Mouse (Mus musculus): ENCODE results near the gene Rbbp4. TPM values are rescaled to one million over a fixed set of nuclear protein-coding genes. Genes with fewer than 3 reads are reported as not detected.

Gene Rbbp4
- polyA plus RNA-seq (2015; fragmentation: Nextera tagmentation; extraction: Ambion mirVana), result 388 and 437 TPM in 2 replicates

GRCm38 (mm10) chr4:129335216-129336074 is at the start of gene Rbbp4, which contains the start of gene Zbtb8os:
Rbbp4 (minus strand) TSS chr4:129335370.
Zbtb8os (plus strand) TSS chr4:129335695.
- Histone ChIP-seq H3K36me3 (ENCODE audit: control insufficient read depth, insufficient read depth) (no peaks in the 10 kb centered on the region), H3K4me1 (replicated peaks; ENCODE audit: control insufficient read depth, insufficient read depth, low read length) (peaks cover 31% of the 10 kb centered on the region), H3K4me2 (ENCODE audit: low read length) (peak within 1 kb of the TSS; percentile 76), H3K9me3 (ENCODE audit: control insufficient read depth, low read length) (no peaks in the 10 kb centered on the region), H3K4me3 (replicated peaks; ENCODE audit: low read length) (peak within 1 kb of the TSS; percentile 82), H3K27me3 (replicated peaks; ENCODE audit: control insufficient read depth, insufficient read depth, low read length) (no peaks in the 10 kb centered on the region), H3K27ac (ENCODE audit: low read length) (peak within 1 kb of the TSS; percentile 98), H3K9ac (replicated peaks; ENCODE audit: low read depth, low read length) (peak within 1 kb of the TSS; percentile 88)
- WGBS, result under 1% methylated on average over 73 of the region's 73 CpGs
- ATAC-seq, result peak; percentile 98

- ATAC-seq, result no peak
These were observed 49.3 kb upstream of the Rbbp4 start for GRCm38 (mm10) chr4:129384440-129384839.

GRCm38 (mm10) chr4:129383586-129383985 is 48.4 kb upstream of the Rbbp4 start:
- 93% methylated on average over 3 of the region's 3 CpGs for WGBS
- Histone ChIP-seq H3K4me2 (ENCODE audit: low read length) (no peak overlapping the region), H3K27ac (ENCODE audit: low read length) (no peak overlapping the region), H3K9ac (replicated peaks; ENCODE audit: low read depth, low read length) (no peak overlapping the region), H3K36me3 (ENCODE audit: control insufficient read depth, insufficient read depth) (no peaks in the 10 kb centered on the region), H3K9me3 (ENCODE audit: control insufficient read depth, low read length) (no peaks in the 10 kb centered on the region), H3K4me3 (replicated peaks; ENCODE audit: low read length) (no peak overlapping the region), H3K27me3 (replicated peaks; ENCODE audit: control insufficient read depth, insufficient read depth, low read length) (peaks cover 2% of the 10 kb centered on the region; the same call in 1 of the 2 replicates), H3K4me1 (replicated peaks; ENCODE audit: control insufficient read depth, insufficient read depth, low read length) (no peaks in the 10 kb centered on the region)
- ATAC-seq, result no peak

More at GRCm38 (mm10) chr4:129384440-129384839, 49.3 kb upstream of the Rbbp4 start:
- Histone ChIP-seq H3K4me3 (replicated peaks; ENCODE audit: low read length) (no peak overlapping the region), H3K27me3 (replicated peaks; ENCODE audit: control insufficient read depth, insufficient read depth, low read length) (no peaks in the 10 kb centered on the region; the same call in 1 of the 2 replicates), H3K27ac (ENCODE audit: low read length) (no peak overlapping the region), H3K4me2 (ENCODE audit: low read length) (no peak overlapping the region), H3K4me1 (replicated peaks; ENCODE audit: control insufficient read depth, insufficient read depth, low read length) (no peaks in the 10 kb centered on the region), H3K9me3 (ENCODE audit: control insufficient read depth, low read length) (no peaks in the 10 kb centered on the region), H3K9ac (replicated peaks; ENCODE audit: low read depth, low read length) (no peak overlapping the region), H3K36me3 (ENCODE audit: control insufficient read depth, insufficient read depth) (no peaks in the 10 kb centered on the region)
- WGBS, result 42% methylated on average over 6 of the region's 6 CpGs

- no peak overlapping the region for H3K9ac ChIP-seq (replicated peaks; ENCODE audit: low read depth, low read length)
- H3K36me3 ChIP-seq (ENCODE audit: control insufficient read depth, insufficient read depth), result no peaks in the 10 kb centered on the region
- H3K27me3 ChIP-seq (replicated peaks; ENCODE audit: control insufficient read depth, insufficient read depth, low read length), result peaks cover 2% of the 10 kb centered on the region; the same call in 1 of the 2 replicates
- H3K27ac ChIP-seq (ENCODE audit: low read length), result no peak overlapping the region
- H3K9me3 ChIP-seq (ENCODE audit: control insufficient read depth, low read length), result no peaks in the 10 kb centered on the region
- H3K4me1 ChIP-seq (replicated peaks; ENCODE audit: control insufficient read depth, insufficient read depth, low read length), result peaks cover 5% of the 10 kb centered on the region; the same call in 1 of the 2 replicates
- WGBS, result 97% methylated on average over 2 of the region's 2 CpGs
- H3K4me3 ChIP-seq (replicated peaks; ENCODE audit: low read length), result no peak overlapping the region
- no peak for ATAC-seq
- no peak overlapping the region for H3K4me2 ChIP-seq (ENCODE audit: low read length)
These were observed 47.3 kb upstream of the Rbbp4 start for GRCm38 (mm10) chr4:129382488-129382887.

- Histone ChIP-seq H3K27ac (ENCODE audit: low read length) (no peak overlapping the region), H3K4me3 (replicated peaks; ENCODE audit: low read length) (no peak overlapping the region), H3K9me3 (ENCODE audit: control insufficient read depth, low read length) (no peaks in the 10 kb centered on the region), H3K4me2 (ENCODE audit: low read length) (no peak overlapping the region), H3K27me3 (replicated peaks; ENCODE audit: control insufficient read depth, insufficient read depth, low read length) (peaks cover 2% of the 10 kb centered on the region; the same call in 1 of the 2 replicates), H3K4me1 (replicated peaks; ENCODE audit: control insufficient read depth, insufficient read depth, low read length) (peaks cover 5% of the 10 kb centered on the region; the same call in 1 of the 2 replicates), H3K36me3 (ENCODE audit: control insufficient read depth, insufficient read depth) (no peaks in the 10 kb centered on the region), H3K9ac (replicated peaks; ENCODE audit: low read depth, low read length) (no peak overlapping the region)
- 91% methylated on average over 9 of the region's 9 CpGs for WGBS
- ATAC-seq, result no peak
These were observed 46.9 kb upstream of the Rbbp4 start for GRCm38 (mm10) chr4:129382029-129382428.

GRCm38 (mm10) chr4:129381148-129381547 is 46.0 kb upstream of the Rbbp4 start:
- H3K9ac ChIP-seq (replicated peaks; ENCODE audit: low read depth, low read length), result no peak overlapping the region
- no peak for ATAC-seq
- no peaks in the 10 kb centered on the region for H3K9me3 ChIP-seq (ENCODE audit: control insufficient read depth, low read length)
- WGBS, result 82% methylated on average over 8 of the region's 8 CpGs
- H3K36me3 ChIP-seq (ENCODE audit: control insufficient read depth, insufficient read depth), result no peaks in the 10 kb centered on the region
- H3K4me3 ChIP-seq (replicated peaks; ENCODE audit: low read length), result no peak overlapping the region
- no peak overlapping the region for H3K4me2 ChIP-seq (ENCODE audit: low read length)
- H3K27me3 ChIP-seq (replicated peaks; ENCODE audit: control insufficient read depth, insufficient read depth, low read length), result peaks cover 2% of the 10 kb centered on the region; the same call in 1 of the 2 replicates
- no peak overlapping the region for H3K27ac ChIP-seq (ENCODE audit: low read length)
- H3K4me1 ChIP-seq (replicated peaks; ENCODE audit: control insufficient read depth, insufficient read depth, low read length), result peaks cover 12% of the 10 kb centered on the region

GRCm38 (mm10) chr4:129379805-129380204 is 44.6 kb upstream of the Rbbp4 start:
- H3K4me1 ChIP-seq (replicated peaks; ENCODE audit: control insufficient read depth, insufficient read depth, low read length), result peaks cover 16% of the 10 kb centered on the region
- no peak for ATAC-seq
- no peak overlapping the region for H3K4me2 ChIP-seq (ENCODE audit: low read length)
- peaks cover 2% of the 10 kb centered on the region; the same call in 1 of the 2 replicates for H3K27me3 ChIP-seq (replicated peaks; ENCODE audit: control insufficient read depth, insufficient read depth, low read length)
- H3K36me3 ChIP-seq (ENCODE audit: control insufficient read depth, insufficient read depth), result no peaks in the 10 kb centered on the region
- H3K9ac ChIP-seq (replicated peaks; ENCODE audit: low read depth, low read length), result no peak overlapping the region
- WGBS, result 90% methylated on average over 3 of the region's 3 CpGs
- H3K27ac ChIP-seq (ENCODE audit: low read length), result no peak overlapping the region
- H3K4me3 ChIP-seq (replicated peaks; ENCODE audit: low read length), result no peak overlapping the region
- H3K9me3 ChIP-seq (ENCODE audit: control insufficient read depth, low read length), result no peaks in the 10 kb centered on the region

- peaks cover 2% of the 10 kb centered on the region; the same call in 1 of the 2 replicates for H3K27me3 ChIP-seq (replicated peaks; ENCODE audit: control insufficient read depth, insufficient read depth, low read length)
- H3K4me1 ChIP-seq (replicated peaks; ENCODE audit: control insufficient read depth, insufficient read depth, low read length), result peaks cover 16% of the 10 kb centered on the region
- WGBS, result under 1% methylated on average over 61 of the region's 65 CpGs
- ATAC-seq, result peak; percentile 84
- H3K9ac ChIP-seq (replicated peaks; ENCODE audit: low read depth, low read length), result peak within 1 kb of the TSS; percentile 90
- H3K4me3 ChIP-seq (replicated peaks; ENCODE audit: low read length), result peak within 1 kb of the TSS; percentile 78
- no peaks in the 10 kb centered on the region for H3K9me3 ChIP-seq (ENCODE audit: control insufficient read depth, low read length)
- no peaks in the 10 kb centered on the region for H3K36me3 ChIP-seq (ENCODE audit: control insufficient read depth, insufficient read depth)
- H3K4me2 ChIP-seq (ENCODE audit: low read length), result peak within 1 kb of the TSS; percentile 71
- H3K27ac ChIP-seq (ENCODE audit: low read length), result peak within 1 kb of the TSS; percentile 86
These were observed 42.6 kb upstream of the Rbbp4 start, which contains the start of gene Zbtb8a for GRCm38 (mm10) chr4:129377601-129378390. Zbtb8a (minus strand) TSS chr4:129378116.

Data from forebrain, embryonic 16.5 days (tissue).